8 mouse cellular contexts compared by ENCODE assay signal in genomic region chr9:56089778-56090520, GRCm38 (mm10). TPM values are rescaled to one million over a fixed set of nuclear protein-coding genes. Genes with fewer than 3 reads are reported as not detected.
DNase-seq lines count a peak whose midpoint lies in the region; ATAC-seq lines count a peak whose summit lies in the region.

Gene Pstpip1 (plus strand): TSS chr9:56089962.

- peaks cover 12% of the 10 kb centered on the region for H3K4me1 ChIP-seq in intestine, embryonic 15.5 days (replicated peaks)
- peaks cover 17% of the 10 kb centered on the region for H3K4me1 ChIP-seq in midbrain, embryonic 10.5 days

- H3K9me3 ChIP-seq in intestine, embryonic 15.5 days, result no peaks in the 10 kb centered on the region
- H3K9me3 ChIP-seq in midbrain, embryonic 10.5 days (replicated peaks), result no peaks in the 10 kb centered on the region

- WGBS in intestine, embryonic 15.5 days, result 17% methylated on average over 22 of the region's 22 CpGs
- WGBS in midbrain, embryonic 10.5 days, result 45% methylated on average over 22 of the region's 22 CpGs

- 0 out of 2 replicates have a peak within 1 kb of the TSS, but pooled peaks have one; percentile 24 for H3K9ac ChIP-seq in intestine, embryonic 15.5 days

- no peak within 1 kb of the TSS; the same call in 1 of the 2 replicates for H3K27ac ChIP-seq in intestine, embryonic 15.5 days
- H3K27ac ChIP-seq in midbrain, embryonic 10.5 days (replicated peaks), result peak within 1 kb of the TSS; percentile 29; the same call in 1 of the 2 replicates

- H3K27me3 ChIP-seq in intestine, embryonic 15.5 days (replicated peaks), result no peaks in the 10 kb centered on the region
- H3K27me3 ChIP-seq in midbrain, embryonic 10.5 days (ENCODE audit: low read depth, poor library complexity, severe bottlenecking), result no peaks in the 10 kb centered on the region

- peak; percentile 53 to 76 for DNase-seq in adrenal gland, adult (ENCODE audit: inconsistent age in 2 of 2, low spot score in 1 of 2)
- DNase-seq in embryo, embryonic 9.5 days (ENCODE audit: extremely low spot score), result peak; percentile 22
- peak; percentile 37 for DNase-seq in gonadal fat pad, adult 2 months (ENCODE audit: low read depth)
- DNase-seq in left cerebral cortex, postnatal 4 days, result peak; percentile 89
- DNase-seq in midbrain, embryonic 10.5 days (ENCODE audit: low spot score), result no peak
- peak; percentile 68 for DNase-seq in right cerebral cortex, postnatal 4 days

- H3K36me3 ChIP-seq in intestine, embryonic 15.5 days, result no peaks in the 10 kb centered on the region
- H3K36me3 ChIP-seq in midbrain, embryonic 10.5 days, result no peaks in the 10 kb centered on the region

- no peak within 1 kb of the TSS for H3K4me3 ChIP-seq in intestine, embryonic 15.5 days (replicated peaks)
- no peak within 1 kb of the TSS for H3K4me3 ChIP-seq in midbrain, embryonic 10.5 days

- H3K4me2 ChIP-seq in intestine, embryonic 15.5 days (replicated peaks), result peak within 1 kb of the TSS; percentile 51

- peak; percentile 85 for ATAC-seq in intestine, embryonic 15.5 days
- ATAC-seq in erythroid progenitor cell, adult 5-6 weeks (replicated peaks; ENCODE audit: low FRiP score, poor library complexity, severe bottlenecking), result no peak

- intact Hi-C loops in left cerebral cortex, postnatal 4 days (cut with DNase I), result loop anchor here (10.0 kb wide), 1 partner anchor 885 kb away; the partner anchor contains the start of gene Fbxo22

RNA-seq across cellular contexts. Expression of gene Pstpip1, which starts in this region (rescaled TPM):
- polyA plus RNA-seq in gonadal fat pad, adult 2 months (2012; rRNA removed), result 34.3 and 37.2 TPM in 2 replicates
- 1.5 and 1.6 TPM in 2 replicates for polyA plus RNA-seq in intestine, embryonic 15.5 days (2015; fragmentation: Nextera tagmentation; extraction: Ambion mirVana)
- total RNA-seq in left cerebral cortex, postnatal 4 days (2021), result 1 to 10 TPM; 1.0 to 1.2 TPM
- 0.40 and 0.52 TPM in 2 replicates for polyA plus RNA-seq in midbrain, embryonic 10.5 days (2016; fragmentation: Nextera tagmentation; extraction: Ambion mirVana)
- total RNA-seq in erythroid progenitor cell, adult 5-6 weeks (2015; ENCODE audit: low replicate concordance), result 9.2 and 10.5 TPM in 2 replicates
- 14.8 and 27.9 TPM in 2 replicates for total RNA-seq in erythroid progenitor cell, adult 5-6 weeks (2017; ENCODE audit: low replicate concordance)

Comparison
In these comparisons a context has a peak if more than half of its experiments do, and no peak if none do; other contexts are left out.
1. RNA of gene Pstpip1 (total RNA-seq): 9.2 to 27.9 TPM in erythroid progenitor cell, adult 5-6 weeks; 1.0 to 1.2 TPM in left cerebral cortex, postnatal 4 days; every median in the first group is over 4 times any median in the second.
2. RNA of gene Pstpip1 (polyA plus RNA-seq): 34.3 to 37.2 TPM in gonadal fat pad, adult 2 months; 1.5 to 1.6 TPM in intestine, embryonic 15.5 days and 0.40 to 0.52 TPM in midbrain, embryonic 10.5 days; every median in the first group is over 10 times any median in the second.